Mouse (Mus musculus): ENCODE data around the gene Cyp26a1. TPM values are rescaled to one million over a fixed set of nuclear protein-coding genes. Genes with fewer than 3 reads are reported as not detected.

The Cyp26a1 gene
- polyA plus RNA-seq, 1 experiment from 2014 or later = 1.7 TPM

GRCm38 (mm10) chr19:37686941-37687850 lies 10.4 kb upstream of the Cyp26a1 start:
- no peak overlapping the region for H3K27ac ChIP-seq
- no peak overlapping the region for H3K9ac ChIP-seq
- no peak for ATAC-seq
- H3K36me3 ChIP-seq = no peaks in the 10 kb centered on the region
- H3K4me3 ChIP-seq (replicated peaks) = no peak overlapping the region
- H3K27me3 ChIP-seq (replicated peaks) = peaks cover 90% of the 10 kb centered on the region
- 7% methylated on average over 62 of the region's 62 CpGs for WGBS
- no peaks in the 10 kb centered on the region; the same call in 1 of the 2 replicates for H3K4me1 ChIP-seq (replicated peaks)
- 0 out of 2 replicates have a peak overlapping the region, but pooled peaks have one; percentile 22 for H3K4me2 ChIP-seq (replicated peaks)
- H3K9me3 ChIP-seq = no peaks in the 10 kb centered on the region

- peaks cover 99% of the 10 kb centered on the region for H3K27me3 ChIP-seq (replicated peaks)
- no peaks in the 10 kb centered on the region for H3K9me3 ChIP-seq
- H3K4me1 ChIP-seq (replicated peaks) = peaks cover 5% of the 10 kb centered on the region; the same call in 1 of the 2 replicates
- H3K27ac ChIP-seq = no peak overlapping the region
- ATAC-seq = no peak
- no peak overlapping the region for H3K4me3 ChIP-seq (replicated peaks)
- H3K36me3 ChIP-seq = no peaks in the 10 kb centered on the region
- H3K4me2 ChIP-seq (replicated peaks) = no peak overlapping the region
- no peak overlapping the region for H3K9ac ChIP-seq
- WGBS = 49% methylated on average over 5 of the region's 5 CpGs
These were observed 8.1 kb upstream of the Cyp26a1 start for GRCm38 (mm10) chr19:37689478-37689877.

GRCm38 (mm10) chr19:37690716-37691115 lies 6.9 kb upstream of the Cyp26a1 start:
- no peak overlapping the region for H3K27ac ChIP-seq
- H3K27me3 ChIP-seq (replicated peaks) = peaks cover 99% of the 10 kb centered on the region
- no peak overlapping the region for H3K9ac ChIP-seq
- 4% methylated on average over 29 of the region's 29 CpGs for WGBS
- H3K4me1 ChIP-seq (replicated peaks) = peaks cover 6% of the 10 kb centered on the region
- peak overlapping the region; percentile 7; the same call in 1 of the 2 replicates for H3K4me3 ChIP-seq (replicated peaks)
- H3K4me2 ChIP-seq (replicated peaks) = peak overlapping the region; percentile 41; the same call in 1 of the 2 replicates
- no peak for ATAC-seq
- H3K36me3 ChIP-seq = no peaks in the 10 kb centered on the region
- H3K9me3 ChIP-seq = no peaks in the 10 kb centered on the region

- peaks cover 19% of the 10 kb centered on the region for H3K4me1 ChIP-seq (replicated peaks)
- peaks cover 99% of the 10 kb centered on the region for H3K27me3 ChIP-seq (replicated peaks)
- H3K9ac ChIP-seq = no peak overlapping the region
- no peak for ATAC-seq
- H3K4me3 ChIP-seq (replicated peaks) = peak overlapping the region; percentile 36
- no peak overlapping the region for H3K27ac ChIP-seq
- no peaks in the 10 kb centered on the region for H3K36me3 ChIP-seq
- H3K9me3 ChIP-seq = no peaks in the 10 kb centered on the region
- H3K4me2 ChIP-seq (replicated peaks) = peak overlapping the region; percentile 72
- under 1% methylated on average over 40 of the region's 40 CpGs for WGBS
These were observed 4.7 kb upstream of the Cyp26a1 start for GRCm38 (mm10) chr19:37692879-37693278.

- Histone ChIP-seq H3K4me1 (replicated peaks) (peaks cover 31% of the 10 kb centered on the region), H3K9me3 (no peaks in the 10 kb centered on the region)
- 39% methylated on average over 13 of the region's 13 CpGs for WGBS
These were observed 2.5 kb upstream of the Cyp26a1 start for GRCm38 (mm10) chr19:37695146-37695545.

GRCm38 (mm10) chr19:37695762-37696602 lies 1.6 kb upstream of the Cyp26a1 start:
- H3K4me1 ChIP-seq (replicated peaks) = peaks cover 31% of the 10 kb centered on the region

More at GRCm38 (mm10) chr19:37695146-37695545, 2.5 kb upstream of the Cyp26a1 start:
- Histone ChIP-seq H3K27ac (no peak overlapping the region), H3K9ac (no peak overlapping the region), H3K4me2 (replicated peaks) (no peak overlapping the region), H3K36me3 (no peaks in the 10 kb centered on the region), H3K27me3 (replicated peaks) (peaks cover 99% of the 10 kb centered on the region), H3K4me3 (replicated peaks) (no peak overlapping the region)
- ATAC-seq = no peak

GRCm38 (mm10) chr19:37696603-37697334 lies 829 bp upstream of the Cyp26a1 start:
- no peaks in the 10 kb centered on the region for H3K36me3 ChIP-seq
- WGBS = 5% methylated on average over 22 of the region's 22 CpGs
- H3K27me3 ChIP-seq (replicated peaks) = peaks cover 93% of the 10 kb centered on the region
- H3K9ac ChIP-seq = no peak overlapping the region
- H3K4me2 ChIP-seq (replicated peaks) = peak overlapping the region; percentile 72
- H3K27ac ChIP-seq = no peak overlapping the region
- peaks cover 31% of the 10 kb centered on the region for H3K4me1 ChIP-seq (replicated peaks)
- H3K4me3 ChIP-seq (replicated peaks) = peak overlapping the region; percentile 35; the same call in 1 of the 2 replicates
- ATAC-seq = no peak
- H3K9me3 ChIP-seq = no peaks in the 10 kb centered on the region

More at GRCm38 (mm10) chr19:37695762-37696602, 1.6 kb upstream of the Cyp26a1 start:
- Histone ChIP-seq H3K9me3 (no peaks in the 10 kb centered on the region), H3K9ac (no peak overlapping the region), H3K4me2 (replicated peaks) (peak overlapping the region; percentile 72), H3K27ac (no peak overlapping the region), H3K4me3 (replicated peaks) (0 out of 2 replicates have a peak overlapping the region, but pooled peaks have one; percentile 35), H3K27me3 (replicated peaks) (peaks cover 99% of the 10 kb centered on the region), H3K36me3 (no peaks in the 10 kb centered on the region)
- 6% methylated on average over 42 of the region's 42 CpGs for WGBS
- no peak for ATAC-seq

- H3K36me3 ChIP-seq = no peaks in the 10 kb centered on the region
- no peak overlapping the region for H3K27ac ChIP-seq
- peaks cover 91% of the 10 kb centered on the region for H3K27me3 ChIP-seq (replicated peaks)
- ATAC-seq = no peak
- peaks cover 31% of the 10 kb centered on the region for H3K4me1 ChIP-seq (replicated peaks)
- peak overlapping the region; percentile 35 for H3K4me3 ChIP-seq (replicated peaks)
- no peak overlapping the region for H3K9ac ChIP-seq
- 2% methylated on average over 18 of the region's 18 CpGs for WGBS
- no peaks in the 10 kb centered on the region for H3K9me3 ChIP-seq
- H3K4me2 ChIP-seq (replicated peaks) = peak overlapping the region; percentile 72
These were observed 312 bp upstream of the Cyp26a1 start for GRCm38 (mm10) chr19:37697335-37697636.

- no peak for ATAC-seq
These were observed 919 bp downstream of the Cyp26a1 start for GRCm38 (mm10) chr19:37698273-37699160.

GRCm38 (mm10) chr19:37699711-37700110 lies 2.1 kb downstream of the Cyp26a1 start:
- ATAC-seq = no peak
- no peaks in the 10 kb centered on the region for H3K36me3 ChIP-seq
- no peak overlapping the region for H3K4me2 ChIP-seq (replicated peaks)
- no peaks in the 10 kb centered on the region for H3K9me3 ChIP-seq
- no peak overlapping the region for H3K27ac ChIP-seq
- WGBS = 22% methylated on average over 9 of the region's 9 CpGs
- H3K4me1 ChIP-seq (replicated peaks) = peaks cover 26% of the 10 kb centered on the region
- no peak overlapping the region for H3K9ac ChIP-seq
- H3K27me3 ChIP-seq (replicated peaks) = peaks cover 82% of the 10 kb centered on the region
- H3K4me3 ChIP-seq (replicated peaks) = no peak overlapping the region

More at GRCm38 (mm10) chr19:37698273-37699160, 919 bp downstream of the Cyp26a1 start:
- Histone ChIP-seq H3K4me3 (replicated peaks) (peak overlapping the region; percentile 35), H3K27ac (no peak overlapping the region), H3K9me3 (no peaks in the 10 kb centered on the region), H3K9ac (no peak overlapping the region), H3K27me3 (replicated peaks) (peaks cover 91% of the 10 kb centered on the region), H3K4me2 (replicated peaks) (peak overlapping the region; percentile 72), H3K4me1 (replicated peaks) (peaks cover 26% of the 10 kb centered on the region), H3K36me3 (no peaks in the 10 kb centered on the region)
- WGBS = under 1% methylated on average over 63 of the region's 63 CpGs
